Mouse (Mus musculus) 416B (cell line): ENCODE data around the gene Slc4a3.

ENCODE experiments used
- DNase-seq: peaks from one replicate; pipeline ENCODE4 v3.0.0; 2011; ENCODE audit warnings: low read depth

The Slc4a3 gene

DNA sequence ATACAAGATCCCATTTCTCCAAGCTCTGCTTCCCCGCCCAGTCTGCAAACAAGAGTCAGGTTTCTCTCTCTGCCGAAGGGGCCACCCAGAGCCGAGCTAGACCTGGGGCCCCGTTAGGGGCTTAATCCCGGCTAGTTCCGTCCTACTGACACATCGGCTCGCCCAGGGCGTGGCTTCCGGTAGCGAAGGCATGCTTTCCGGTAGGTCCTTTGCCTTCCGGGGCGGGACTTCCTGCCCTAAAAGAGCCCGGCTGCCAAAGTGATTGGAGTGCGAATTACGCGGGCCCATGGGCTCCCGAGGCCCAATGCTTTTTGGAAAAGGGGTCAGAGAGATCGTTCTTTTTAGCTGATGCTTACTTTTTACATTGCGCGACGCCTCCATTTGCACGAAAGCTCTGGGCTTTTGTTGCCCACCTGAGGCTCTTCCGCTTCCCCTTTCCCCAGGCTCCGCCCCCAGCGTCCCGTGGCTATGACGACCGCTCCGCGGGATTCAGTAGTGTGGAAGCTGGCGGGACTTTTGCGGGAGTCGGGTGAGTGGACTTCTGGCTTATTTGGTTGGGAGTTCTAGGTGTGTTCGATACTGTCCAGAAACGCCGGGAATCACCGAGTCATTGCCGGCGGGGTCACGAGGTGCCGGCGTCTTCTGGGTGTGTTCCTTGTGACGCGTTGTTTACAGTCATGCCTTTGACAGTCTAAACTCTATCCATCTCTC, 24.6 kb upstream of the Slc4a3 start, which contains the start of gene Stk11ip:
Gene Stk11ip, plus strand, starts transcription at position 209 of the 711 bp plus-strand sequence.
- DNase-seq = peak; percentile 94

DNA sequence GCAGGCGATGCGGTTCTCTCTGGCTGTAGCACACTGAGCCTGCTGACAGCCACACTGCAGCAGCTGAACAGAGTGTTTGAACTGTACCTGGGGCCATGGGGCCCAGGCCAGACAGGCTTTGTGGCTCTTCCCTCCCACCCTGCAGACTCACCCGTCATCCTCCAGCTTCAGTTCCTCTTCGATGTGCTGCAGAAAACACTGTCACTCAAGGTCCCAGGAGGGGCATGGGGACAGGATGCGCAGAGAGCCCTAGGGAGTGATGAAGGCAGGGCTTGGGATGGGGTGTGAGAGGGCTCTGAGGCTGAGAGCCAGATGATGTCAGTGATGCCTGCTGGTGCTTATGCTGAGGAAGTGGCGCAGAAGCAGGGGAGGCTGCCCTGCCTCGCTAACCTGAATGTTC, 21.4 kb upstream of the Slc4a3 start:
- DNase-seq = no peak

DNA sequence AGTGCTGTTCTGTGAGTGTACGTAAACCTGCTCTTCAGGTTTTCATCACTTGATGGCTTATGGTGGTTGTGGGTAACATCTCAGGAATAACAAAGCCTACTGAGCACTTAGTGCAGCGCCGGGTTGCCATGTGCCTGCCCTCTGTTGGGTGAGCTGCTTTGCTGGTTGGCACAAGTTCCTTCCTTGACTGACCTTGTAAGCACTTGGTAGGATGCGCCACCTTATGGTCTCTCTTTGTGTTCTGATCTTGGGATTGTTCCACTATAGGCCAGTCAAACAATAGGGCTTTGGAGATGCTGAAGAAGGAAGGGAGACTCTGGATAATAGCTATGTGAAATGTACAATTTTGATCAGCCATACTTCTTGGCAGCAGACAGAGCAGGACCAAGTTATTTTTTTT, 15.5 kb upstream of the Slc4a3 start:
- DNase-seq = peak; percentile 5

DNA sequence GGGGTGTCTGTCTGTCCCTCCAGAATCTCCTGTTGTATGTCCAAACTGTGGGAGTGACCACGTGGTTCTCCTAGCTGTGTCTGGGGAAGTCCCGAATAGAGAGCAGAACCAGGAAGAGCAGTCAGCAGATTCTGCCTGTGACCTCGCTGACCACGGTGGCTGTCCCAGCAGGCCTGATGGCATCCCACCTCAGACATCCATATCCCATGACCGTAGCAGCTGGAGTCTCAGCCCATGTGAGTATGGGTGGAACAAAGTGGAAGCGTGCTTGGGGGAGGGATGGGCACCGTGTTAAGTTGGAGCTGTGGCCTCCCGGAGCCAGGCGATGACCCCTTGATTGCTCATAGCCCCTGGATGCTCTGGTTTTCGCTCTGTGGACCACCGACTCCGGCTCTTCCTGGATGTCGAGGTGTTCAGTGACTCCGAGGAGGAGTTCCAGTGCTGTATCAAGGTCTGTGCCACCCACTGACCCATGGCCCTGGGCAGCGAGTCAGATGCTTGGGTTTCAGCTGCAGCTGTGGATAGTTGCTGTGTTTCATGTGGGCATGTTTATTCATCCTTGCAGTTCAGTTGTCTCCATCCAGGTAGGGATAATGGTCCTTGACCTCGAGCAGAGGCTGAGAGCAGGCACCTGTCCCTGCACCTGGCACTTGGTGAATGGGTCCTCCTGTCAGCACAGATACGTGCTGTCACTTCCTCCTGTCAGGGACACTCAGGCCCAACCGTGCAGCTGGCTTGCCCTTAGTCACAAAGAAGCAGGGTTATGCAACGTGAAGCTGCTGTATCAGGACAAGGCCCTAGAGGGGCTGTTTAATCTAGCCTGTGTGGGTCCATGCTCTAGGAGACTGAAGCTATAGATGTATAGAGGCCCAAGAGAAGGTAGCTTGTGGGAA, 13.5 kb upstream of the Slc4a3 start:
- no peak for DNase-seq

DNA sequence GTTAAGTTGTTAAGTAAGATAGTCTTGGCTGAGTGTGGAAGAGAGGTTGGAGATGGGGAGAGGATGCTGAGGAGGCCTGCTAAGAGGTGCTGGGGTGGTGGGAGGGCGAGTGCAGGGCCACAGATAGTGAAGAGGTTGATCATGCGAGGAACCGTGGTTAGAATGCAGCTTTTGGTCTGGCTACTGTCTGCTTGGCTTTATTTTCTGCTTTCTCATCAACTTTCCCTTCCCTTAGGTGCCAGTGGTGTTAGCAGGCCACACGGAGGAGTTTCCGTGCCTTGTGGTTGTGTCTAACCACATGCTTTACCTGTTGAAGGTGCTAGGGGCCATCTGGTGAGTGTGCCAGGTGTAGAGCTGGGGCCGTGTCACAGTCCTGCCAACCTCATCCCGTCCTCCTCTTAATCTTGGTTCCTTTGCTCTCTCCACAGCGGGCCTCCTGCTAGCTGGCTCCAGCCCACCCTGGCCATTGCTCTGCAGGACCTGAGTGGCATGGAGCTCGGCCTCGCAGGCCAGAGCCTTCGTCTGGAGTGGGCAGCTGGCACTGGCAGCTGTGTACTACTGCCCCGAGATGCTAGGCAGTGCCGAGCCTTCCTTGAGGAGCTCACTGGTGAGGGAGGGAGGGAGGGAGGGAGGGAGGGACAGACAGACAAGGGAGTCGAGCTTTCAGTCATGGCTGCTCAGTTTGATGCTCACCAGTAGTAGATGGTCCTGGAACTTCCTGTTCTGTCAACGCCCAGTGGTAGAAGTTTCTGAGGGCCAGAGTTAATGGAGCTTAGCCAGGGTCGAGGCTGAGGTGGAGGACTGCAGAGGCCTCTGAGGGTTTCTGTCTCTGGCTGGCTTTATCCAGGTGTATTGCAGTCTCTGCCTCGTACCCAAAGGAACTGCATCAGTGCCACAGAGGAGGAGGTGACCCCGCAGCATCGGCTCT, 12.5 kb upstream of the Slc4a3 start:
- no peak for DNase-seq

DNA sequence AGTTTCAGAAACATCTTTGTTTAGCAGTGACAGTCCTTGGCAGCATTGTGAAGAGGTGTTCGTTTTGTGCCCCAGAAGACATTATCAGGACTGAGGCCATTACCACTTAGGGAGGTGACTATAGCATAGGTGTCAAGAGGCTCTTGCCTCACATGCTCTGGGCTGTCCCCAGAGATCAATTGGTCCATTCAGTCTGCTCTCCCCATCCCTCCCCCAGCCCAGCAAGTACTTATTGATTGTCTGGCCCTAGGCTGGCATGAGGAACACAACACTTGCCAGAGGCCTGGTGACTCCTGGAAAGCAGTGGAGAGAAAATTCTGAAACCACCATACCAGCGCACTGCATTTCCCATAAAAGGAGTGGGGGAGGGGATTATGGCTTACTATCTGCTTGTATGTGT, 8.5 kb upstream of the Slc4a3 start:
- DNase-seq = no peak

DNA sequence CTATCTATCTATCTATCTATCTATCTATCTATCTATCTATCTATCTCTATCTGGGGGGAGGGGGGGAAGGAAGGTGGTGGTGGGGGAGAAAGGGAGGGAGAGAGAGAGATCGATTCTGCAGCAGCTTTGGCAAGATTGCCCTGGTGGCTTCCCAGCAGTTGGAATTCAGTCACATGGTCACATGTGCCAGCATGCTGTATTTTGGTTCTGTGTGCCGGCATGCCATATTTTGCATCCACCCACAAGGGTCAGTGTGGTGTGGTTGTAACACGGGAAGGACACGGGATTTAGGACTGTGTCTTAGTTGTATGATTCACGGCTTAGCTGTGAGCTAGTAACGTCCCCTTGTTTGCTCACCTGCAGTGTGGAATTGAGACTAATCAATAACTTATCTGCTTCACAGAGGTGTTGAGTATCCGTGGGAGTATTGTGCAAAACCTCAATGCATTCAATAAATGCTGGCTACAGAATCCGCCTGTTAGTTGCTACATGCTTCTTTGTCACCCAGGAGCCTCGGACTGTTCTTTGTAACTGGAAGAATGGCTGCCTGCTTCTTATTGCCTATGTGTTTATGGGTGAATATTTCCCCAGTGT, 7.4 kb upstream of the Slc4a3 start:
- DNase-seq = no peak

DNA sequence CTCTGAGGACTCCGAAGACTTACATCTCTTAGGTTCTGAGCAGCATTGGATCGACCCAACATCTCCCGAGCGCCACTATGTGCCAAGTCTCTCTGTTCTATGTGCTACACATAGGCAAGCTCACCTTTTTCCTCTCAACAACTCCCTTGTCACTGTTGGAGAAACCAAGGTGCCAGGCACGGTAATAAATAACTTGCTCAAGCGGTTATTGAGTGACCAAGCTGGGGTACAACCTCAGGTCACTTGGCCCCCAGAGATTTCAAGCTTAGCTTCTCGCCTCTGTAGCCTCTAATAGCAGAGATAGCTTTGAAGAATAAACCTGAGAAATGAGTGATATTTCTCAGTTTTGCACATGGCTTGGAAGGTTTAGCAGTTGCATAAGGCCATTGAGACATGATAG, 4.6 kb upstream of the Slc4a3 start:
- DNase-seq = no peak

DNA sequence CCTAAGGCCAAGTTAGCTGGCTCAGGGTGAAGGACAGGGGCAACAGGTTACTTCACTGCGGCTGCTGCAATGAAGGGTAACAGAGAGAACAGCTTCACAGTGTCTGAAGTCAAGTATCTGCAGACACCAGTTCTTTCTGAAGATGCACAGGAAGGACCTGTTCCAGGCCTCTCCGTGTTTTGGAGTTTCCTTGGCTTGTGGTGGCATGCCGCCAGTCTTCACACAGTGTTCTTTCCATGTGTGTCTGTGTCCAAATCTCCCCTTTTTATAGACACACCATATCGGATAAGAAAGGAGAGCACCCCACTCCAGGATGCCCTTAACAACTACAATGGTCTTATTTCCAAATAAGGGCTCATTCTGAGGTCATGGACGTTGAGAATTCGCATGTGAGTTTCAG, 1.7 kb upstream of the Slc4a3 start:
- DNase-seq = no peak

DNA sequence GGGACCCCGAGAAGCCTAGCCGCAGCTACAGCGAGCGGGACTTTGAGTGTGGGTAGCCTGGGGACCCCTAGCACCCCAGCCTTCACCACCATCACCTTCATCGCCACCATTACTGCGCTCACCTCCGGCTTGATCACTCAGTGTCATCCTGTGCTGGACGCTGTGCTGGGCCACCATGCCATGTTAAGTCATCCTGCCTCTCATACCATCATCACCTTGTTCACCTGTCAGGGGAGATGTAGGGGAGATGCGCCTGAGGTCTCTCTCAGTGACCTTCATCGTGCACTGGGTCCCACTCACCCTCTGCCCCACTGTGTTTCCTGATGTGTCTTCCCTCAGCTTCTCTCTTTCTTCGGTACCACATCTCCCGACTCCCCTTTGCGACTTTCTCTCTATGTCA, 1.3 kb downstream of the Slc4a3 start:
- no peak for DNase-seq

DNA sequence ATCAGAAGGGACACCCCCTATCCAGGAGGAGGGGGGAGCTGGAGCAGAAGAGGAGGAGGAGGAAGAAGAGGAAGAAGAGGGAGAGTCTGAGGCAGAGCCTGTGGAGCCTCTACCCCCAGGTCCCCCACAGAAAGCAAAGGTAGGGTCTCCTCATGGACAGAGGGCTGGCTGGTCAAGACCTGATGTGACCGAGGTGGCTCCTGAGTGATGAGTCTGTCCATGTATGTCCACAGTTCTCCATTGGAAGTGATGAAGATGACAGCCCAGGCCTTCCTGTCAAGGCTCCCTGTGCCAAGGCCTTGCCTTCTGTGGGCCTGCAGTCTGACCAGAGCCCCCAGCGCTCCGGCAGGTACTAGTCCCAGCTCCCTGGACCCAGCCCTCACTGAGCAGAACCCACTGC, 2.0 kb downstream of the Slc4a3 start:
- no peak for DNase-seq

DNA sequence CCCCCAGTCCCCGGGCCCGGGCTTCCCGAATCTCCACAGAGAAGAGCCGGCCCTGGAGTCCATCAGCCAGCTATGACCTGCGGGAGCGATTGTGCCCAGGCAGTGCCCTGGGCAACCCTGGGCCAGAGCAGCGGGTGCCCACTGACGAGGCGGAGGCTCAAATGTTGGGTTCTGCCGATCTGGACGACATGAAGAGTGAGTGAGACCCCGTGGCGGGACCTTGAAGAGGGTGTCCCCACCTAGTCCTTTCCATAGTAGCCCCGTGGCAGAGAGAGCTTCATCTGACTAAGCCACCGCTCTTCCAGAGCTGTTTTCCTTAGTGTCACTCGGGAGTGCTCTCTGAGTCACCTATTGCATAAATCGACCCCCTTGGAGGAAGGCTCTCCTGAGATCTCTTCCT, 2.8 kb downstream of the Slc4a3 start:
- no peak for DNase-seq

DNA sequence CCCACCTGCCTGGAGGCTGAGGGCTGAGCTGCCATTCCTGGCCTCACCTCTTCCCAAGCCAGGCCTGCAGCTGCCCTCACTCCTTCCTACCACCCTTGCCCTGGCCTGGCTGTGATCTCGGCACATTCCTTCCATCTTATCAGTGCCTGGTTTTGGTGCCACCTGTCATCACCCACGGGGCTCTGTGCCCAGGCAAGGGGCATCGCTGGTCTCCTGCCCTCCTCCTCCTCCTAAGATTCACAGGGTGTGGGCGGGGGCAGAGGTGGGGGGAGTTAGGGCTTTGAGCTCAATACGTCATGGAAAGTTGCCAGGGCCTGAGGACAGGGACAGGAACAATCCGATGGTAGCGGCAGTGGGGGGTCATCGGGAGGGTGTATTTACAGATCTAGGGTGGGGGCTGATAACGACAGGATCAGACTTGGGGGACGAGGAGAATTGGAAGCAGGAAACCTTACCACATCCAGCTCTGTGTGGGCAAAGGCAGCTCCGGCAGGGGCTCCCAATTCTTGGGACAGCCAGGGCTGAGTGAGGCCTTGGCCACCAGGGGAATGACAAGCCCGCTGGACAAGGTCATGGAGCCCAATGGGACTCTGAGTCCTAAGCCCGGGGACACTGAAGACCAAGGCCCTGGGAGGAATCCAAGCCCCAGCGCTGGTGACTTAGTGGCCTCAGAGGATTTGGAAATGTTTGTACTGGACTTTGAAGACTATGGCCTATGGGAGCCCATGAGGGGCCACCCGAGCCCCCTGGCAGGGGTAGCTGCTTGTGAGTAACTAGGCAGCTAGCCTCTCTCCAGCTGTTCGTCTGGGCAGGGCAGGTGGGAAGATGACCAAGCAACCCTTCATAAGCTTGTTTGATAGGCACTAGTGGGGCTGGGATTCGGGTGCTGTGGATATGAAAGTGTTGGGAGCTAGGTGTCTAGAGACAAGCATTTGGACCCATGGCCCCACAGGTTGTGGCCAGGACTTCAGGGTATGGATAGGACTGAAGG, 3.5 kb downstream of the Slc4a3 start:
- no peak for DNase-seq

DNA sequence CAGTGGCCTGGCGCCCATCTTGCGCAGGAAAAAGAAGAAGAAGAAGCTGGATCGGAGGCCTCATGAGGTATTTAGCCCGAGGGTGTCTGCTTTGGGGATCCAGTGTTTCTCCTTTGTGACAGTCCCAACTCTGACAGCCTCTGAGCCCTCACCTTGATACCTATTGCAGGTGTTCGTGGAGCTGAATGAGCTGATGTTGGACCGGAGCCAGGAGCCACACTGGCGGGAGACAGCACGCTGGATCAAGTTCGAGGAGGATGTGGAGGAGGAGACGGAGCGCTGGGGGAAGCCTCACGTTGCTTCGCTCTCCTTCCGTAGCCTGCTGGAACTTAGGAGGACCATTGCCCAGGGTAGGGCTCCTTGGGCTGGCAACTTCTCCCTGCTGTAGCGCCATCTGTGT, 4.5 kb downstream of the Slc4a3 start:
- DNase-seq = no peak

DNA sequence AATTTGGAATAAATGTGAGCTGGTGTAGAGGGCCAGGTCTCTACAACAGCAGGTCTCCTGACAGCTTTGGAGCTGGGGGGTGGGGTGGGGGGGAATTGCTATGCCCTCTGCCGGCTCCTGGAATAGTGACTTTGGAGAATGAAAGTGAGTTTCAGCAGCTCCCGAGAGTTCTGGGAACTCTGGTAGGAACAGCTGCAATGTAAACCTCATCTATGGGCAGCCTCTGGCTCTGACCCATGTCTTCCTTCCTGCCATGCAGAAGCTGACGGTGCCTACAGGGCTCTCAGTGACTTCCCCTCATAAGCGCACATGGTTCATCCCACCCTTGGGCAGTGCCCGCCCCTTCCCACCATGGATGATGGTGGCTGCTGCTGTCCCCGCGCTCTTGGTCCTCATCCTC, 9.6 kb downstream of the Slc4a3 start:
- no peak for DNase-seq

DNA sequence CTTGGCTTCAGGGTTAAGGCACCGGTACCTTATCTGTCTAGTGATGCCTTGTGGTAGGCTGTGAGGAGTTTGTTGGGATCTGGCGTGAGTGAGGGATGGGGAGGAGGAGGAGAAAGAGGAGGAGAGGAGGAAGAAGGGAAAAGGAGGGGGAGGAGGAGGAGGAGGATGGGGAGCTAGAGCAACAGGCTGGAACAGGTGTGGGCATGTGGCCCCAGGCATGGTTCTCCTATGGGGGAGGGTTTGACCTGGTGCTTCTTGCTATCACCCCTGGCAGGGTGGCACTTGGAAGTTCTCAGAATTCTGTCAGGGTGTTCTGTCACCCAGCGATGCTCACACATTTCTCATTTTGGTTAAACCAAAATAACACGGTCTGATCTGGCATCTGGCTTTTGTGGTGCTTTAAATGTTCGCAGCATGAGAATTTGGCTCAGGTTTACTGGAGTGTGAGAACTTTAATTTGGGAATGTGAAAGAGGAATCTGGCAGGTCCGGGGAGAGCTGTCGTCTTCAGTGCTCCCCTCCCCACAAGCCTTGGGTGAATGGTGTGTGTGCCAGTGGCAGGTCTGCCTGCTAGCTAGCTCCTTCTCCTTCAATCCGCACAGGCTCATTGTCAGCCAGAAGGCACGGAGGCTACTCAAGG, 10.2 kb downstream of the Slc4a3 start:
- no peak for DNase-seq

DNA sequence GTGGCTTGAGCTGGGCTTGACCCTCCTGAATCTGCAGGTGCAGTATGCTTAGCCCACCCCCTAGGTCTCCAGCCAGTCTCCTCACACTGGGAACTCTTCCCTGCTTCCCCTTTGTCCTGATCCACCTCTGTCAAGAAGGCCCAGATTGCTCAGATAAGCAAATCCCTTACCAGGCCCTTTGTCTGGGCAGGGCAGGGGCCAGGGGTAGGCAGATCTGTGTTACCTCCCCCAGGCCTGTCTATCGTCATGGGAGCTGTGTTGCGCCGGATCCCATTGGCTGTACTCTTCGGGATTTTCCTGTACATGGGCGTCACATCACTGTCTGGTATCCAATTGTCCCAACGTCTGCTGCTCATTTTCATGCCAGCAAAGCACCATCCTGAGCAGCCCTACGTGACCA, 11.0 kb downstream of the Slc4a3 start:
- no peak for DNase-seq

DNA sequence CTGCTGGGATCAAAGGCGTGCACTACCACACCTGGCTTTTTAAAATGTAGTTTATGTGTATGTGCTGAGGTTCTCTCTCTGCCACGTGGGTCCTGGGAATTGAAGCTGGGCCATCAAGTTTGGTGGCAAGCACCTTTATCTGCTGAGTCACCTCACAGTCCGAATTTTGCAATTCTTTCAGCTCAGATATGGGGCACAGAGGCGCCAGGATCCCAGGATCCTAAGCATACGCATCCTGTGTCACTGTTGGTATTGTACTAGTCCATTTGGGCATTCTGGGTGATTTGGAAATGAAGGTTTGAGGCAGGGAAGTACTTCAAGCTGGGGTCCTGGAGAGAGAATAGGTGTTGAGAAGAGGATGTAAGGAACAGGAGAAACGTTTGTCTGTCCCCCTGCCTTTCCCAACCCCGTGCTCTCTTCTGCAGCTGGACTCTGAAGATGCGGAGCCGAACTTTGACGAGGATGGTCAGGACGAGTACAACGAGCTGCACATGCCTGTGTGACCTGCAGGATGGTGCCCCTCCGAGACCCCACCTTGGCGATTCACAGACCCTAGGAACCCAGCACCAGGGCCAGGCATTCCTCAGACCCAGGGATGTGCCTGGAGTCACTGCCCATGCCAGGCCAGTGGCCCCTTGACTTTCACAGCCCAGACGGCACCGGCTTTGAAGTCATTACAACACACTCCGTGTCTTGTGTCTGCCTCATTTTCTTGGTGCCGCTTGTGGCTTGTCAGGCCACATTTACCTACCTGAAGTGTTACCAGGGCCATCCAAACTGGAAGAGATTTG, 12.5 kb downstream of the Slc4a3 start:
- no peak for DNase-seq

DNA sequence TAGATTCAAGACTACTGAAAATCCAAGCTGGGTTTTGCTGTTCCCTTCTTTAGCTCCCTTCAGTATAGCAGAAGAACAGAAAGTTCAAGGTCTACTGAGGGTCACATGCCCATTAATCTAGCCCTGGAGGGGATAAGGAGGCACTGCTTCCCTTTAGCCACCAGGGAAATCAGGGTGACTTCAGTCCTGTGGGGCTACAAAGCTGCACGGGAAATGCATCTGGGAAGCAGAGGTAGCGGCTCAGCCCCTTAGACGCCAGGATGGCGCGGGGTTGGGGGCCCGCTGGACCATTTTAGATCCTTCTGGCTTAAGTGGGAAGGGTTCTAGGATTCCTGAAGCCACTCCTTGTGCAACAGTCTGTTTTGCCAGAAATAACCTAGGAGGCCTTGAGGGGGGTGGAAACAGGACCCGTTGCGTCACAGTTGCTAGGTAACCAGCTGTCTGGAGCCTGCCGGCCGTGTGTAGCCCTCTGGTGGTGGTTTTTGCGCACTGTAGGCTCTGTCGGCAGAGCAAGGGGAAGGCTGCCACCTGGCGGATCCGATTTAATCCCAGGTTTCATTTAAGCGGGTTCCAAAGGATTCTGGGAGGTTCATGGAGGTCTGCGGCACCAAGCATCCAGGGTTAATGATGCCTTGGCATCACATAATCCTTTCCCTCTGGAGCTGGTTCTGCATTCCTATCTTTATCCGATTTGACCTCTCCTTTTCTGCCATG, 13.3 kb downstream of the Slc4a3 start:
- peak; percentile 88 for DNase-seq
